Mouse (Mus musculus) testis, adult 2 months (tissue): ENCODE measurements at regions not wholly inside any gene's neighbourhood (a gene's known extent, or its start where the extent isn't known, plus 50 kb on each side); places are given as distances from the start of the nearest gene placed in this dataset.

ENCODE experiments used
- CTCF ChIP-seq: fragments of 200-500 bp; IDR thresholded peaks from 2 replicates; pipeline ENCODE4 v1.5.1; 2012; ENCODE audit warnings: low read depth, mild to moderate bottlenecking, inconsistent platforms, low read length, moderate library complexity; ENCODE audit not compliant: control insufficient read depth, insufficient read depth, insufficient replicate concordance
- POLR2A ChIP-seq: fragments of 200-500 bp; IDR thresholded peaks from 2 replicates; pipeline ENCODE4 v1.6.1; 2012; ENCODE audit warnings: low read depth, mild to moderate bottlenecking, inconsistent platforms, low read length, moderate library complexity; ENCODE audit not compliant: control insufficient read depth

- TF ChIP-seq POLR2A = no peak
- no peak for TF ChIP-seq CTCF
Measured at GRCm38 (mm10) chr3:41268516-41268915, 185.7 kb upstream of the Pgrmc2 start.
